Mouse (Mus musculus): ENCODE results near the gene Klc4.

DNA sequence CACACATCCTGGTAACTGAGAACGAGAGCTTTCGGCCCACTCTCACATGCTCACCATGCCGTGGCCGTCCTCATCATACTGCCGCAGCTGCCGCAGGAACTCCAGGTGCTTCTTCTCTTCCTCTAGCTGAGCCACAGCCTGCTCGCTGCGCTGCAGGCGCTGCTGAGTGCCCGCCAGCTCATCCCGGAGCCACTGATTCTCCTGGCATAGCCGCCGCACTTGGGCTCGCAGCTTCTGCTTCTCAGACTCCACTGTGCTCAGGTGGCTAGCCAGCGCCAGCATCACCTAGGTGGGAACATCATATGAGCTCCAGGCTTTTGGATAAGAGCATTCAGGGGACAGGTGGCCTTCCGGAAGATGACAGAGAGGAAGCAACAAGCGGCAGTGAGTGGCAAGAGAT lies 3.8 kb downstream of the Klc4 start:
- no peak for TF ChIP-seq CTCF (IDR thresholded peaks at IDR 0.05; ENCODE audit: extremely low read depth, insufficient read length, insufficient replicate concordance, low read depth, low read length)
- no peak for TF ChIP-seq POLR2A (IDR thresholded peaks at IDR 0.05; ENCODE audit: low read depth, low read length)
